Mouse (Mus musculus) E14TG2a.4 (cell line): ENCODE measurements around the gene Gm136.

Experiments used
- H3K27me3 ChIP-seq: 2 replicates; pipeline ENCODE4 v1.6.1; 2014; ENCODE audit warnings: low read length, control low read depth; ENCODE audit not compliant: insufficient read depth
- H3K36me3 ChIP-seq: 2 replicates; pipeline ENCODE4 v1.6.1; 2014; ENCODE audit warnings: low read length, control low read depth; ENCODE audit not compliant: insufficient read depth
- H3K4me1 ChIP-seq: replicated peaks from 2 replicates; pipeline ENCODE4 v1.6.1; 2014; ENCODE audit warnings: low read depth, low read length, control low read depth
- H3K4me3 ChIP-seq: replicated peaks from 2 replicates; pipeline ENCODE4 v1.5.1; 2014; ENCODE audit warnings: mild to moderate bottlenecking, low read length
- H3K9me3 ChIP-seq: 2 replicates; pipeline ENCODE4 v1.6.1; 2014; ENCODE audit warnings: low read length, control low read depth
- CTCF ChIP-seq: conservative IDR thresholded peaks from 2 replicates; pipeline ENCODE4 v1.5.1; 2014; ENCODE audit warnings: low read length
- NANOG ChIP-seq: IDR thresholded peaks from 2 replicates; pipeline ENCODE4 v1.6.1; 2014; ENCODE audit warnings: borderline replicate concordance, low read length, mixed read lengths
- POU5F1 ChIP-seq: IDR thresholded peaks from 2 replicates; pipeline ENCODE4 v1.6.1; 2014; ENCODE audit warnings: low read length, borderline replicate concordance

Gene Gm136

GRCm38 (mm10) chr4:34724306-34724705, 31.8 kb downstream of the Gm136 start:
- Histone ChIP-seq H3K36me3 (no peaks in the 10 kb centered on the region), H3K4me3 (no peak overlapping the region), H3K4me1 (peaks cover 10% of the 10 kb centered on the region), H3K27me3 (no peaks in the 10 kb centered on the region; the same call in 1 of the 2 replicates), H3K9me3 (peaks cover 11% of the 10 kb centered on the region)
- no peak for TF ChIP-seq POU5F1
- no peak for TF ChIP-seq NANOG
- TF ChIP-seq CTCF, result no peak

GRCm38 (mm10) chr4:34723186-34723585, 32.9 kb downstream of the Gm136 start:
- Histone ChIP-seq H3K36me3 (no peaks in the 10 kb centered on the region), H3K27me3 (no peaks in the 10 kb centered on the region; the same call in 1 of the 2 replicates), H3K4me1 (peaks cover 10% of the 10 kb centered on the region), H3K4me3 (no peak overlapping the region), H3K9me3 (peaks cover 20% of the 10 kb centered on the region)
- TF ChIP-seq NANOG (no peak), POU5F1 (no peak), CTCF (no peak)

DNA sequence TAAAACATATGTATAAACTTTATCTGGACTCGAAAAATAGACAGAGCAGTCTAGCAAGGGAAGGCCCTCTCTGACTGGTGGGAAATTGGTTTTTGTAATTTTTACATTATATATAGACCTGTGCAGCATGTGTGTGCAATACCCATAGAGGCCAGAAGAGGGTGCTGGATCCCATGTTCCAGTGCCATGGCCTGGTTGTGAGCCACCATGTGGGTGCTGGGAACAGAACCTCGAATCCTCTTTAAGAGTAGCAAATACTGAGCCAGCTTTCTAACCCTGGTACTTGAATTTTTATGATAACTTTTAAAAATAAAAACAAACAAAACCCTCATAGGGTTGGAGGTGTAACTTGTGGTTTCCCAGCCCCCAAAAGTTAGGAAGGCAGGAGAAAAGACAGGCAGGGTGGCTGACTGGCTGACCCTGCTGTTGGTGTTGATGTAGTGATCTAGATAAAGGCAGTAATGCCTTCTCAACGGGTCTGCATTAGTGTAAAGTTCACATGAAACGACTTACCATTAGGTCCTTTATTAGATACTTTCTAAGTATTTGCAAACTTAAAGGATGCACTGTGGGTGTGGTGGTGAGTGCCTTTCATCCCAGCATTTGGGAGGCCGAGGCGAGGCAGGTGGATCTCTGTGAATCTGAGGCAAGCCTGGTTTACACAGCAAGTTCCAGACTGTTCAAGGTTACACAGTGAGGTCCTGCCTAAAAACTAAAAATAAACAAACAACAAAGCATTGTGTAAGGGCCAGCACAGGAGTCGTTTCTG, 35.8 kb downstream of the Gm136 start:
- Histone ChIP-seq H3K4me1 (peaks cover 10% of the 10 kb centered on the region), H3K9me3 (peaks cover 29% of the 10 kb centered on the region), H3K27me3 (no peaks in the 10 kb centered on the region), H3K4me3 (no peak overlapping the region), H3K36me3 (no peaks in the 10 kb centered on the region)
- TF ChIP-seq POU5F1 (no peak), CTCF (peak; percentile 59), NANOG (peak; percentile 39; the same call in 1 of the 2 replicates)

GRCm38 (mm10) chr4:34719421-34719820, 36.6 kb downstream of the Gm136 start:
- peaks cover 10% of the 10 kb centered on the region for H3K4me1 ChIP-seq
- no peaks in the 10 kb centered on the region for H3K27me3 ChIP-seq
- H3K4me3 ChIP-seq, result no peak overlapping the region
- H3K9me3 ChIP-seq, result peaks cover 29% of the 10 kb centered on the region
- TF ChIP-seq POU5F1 (no peak), NANOG (no peak), CTCF (no peak)
- no peaks in the 10 kb centered on the region for H3K36me3 ChIP-seq

DNA sequence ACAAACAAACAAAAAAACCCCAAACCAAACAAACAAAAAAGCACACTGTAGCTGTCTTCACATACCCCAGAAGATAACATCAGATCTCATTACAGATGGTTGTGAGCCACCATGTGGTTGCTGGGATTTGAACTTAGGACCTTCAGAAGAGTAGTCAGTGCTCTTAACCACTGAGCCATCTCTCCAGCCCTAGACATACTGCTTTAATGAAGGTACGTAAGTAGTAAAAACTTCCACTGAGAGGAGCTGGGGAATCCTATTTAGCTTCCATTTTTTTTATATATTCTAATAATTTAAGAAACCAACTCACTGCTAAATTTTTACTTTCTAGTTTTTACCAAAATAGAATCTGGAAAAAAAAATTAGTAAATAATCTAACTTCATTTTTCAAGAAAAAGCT, 41.0 kb downstream of the Gm136 start:
- Histone ChIP-seq H3K4me1 (no peaks in the 10 kb centered on the region), H3K36me3 (no peaks in the 10 kb centered on the region), H3K27me3 (no peaks in the 10 kb centered on the region), H3K4me3 (no peak overlapping the region), H3K9me3 (peaks cover 30% of the 10 kb centered on the region)
- TF ChIP-seq NANOG, result no peak
- no peak for TF ChIP-seq CTCF

GRCm38 (mm10) chr4:34708127-34708526, 47.9 kb downstream of the Gm136 start:
- TF ChIP-seq POU5F1 (no peak), CTCF (no peak), NANOG (no peak)
- H3K4me1 ChIP-seq, result no peaks in the 10 kb centered on the region
- no peaks in the 10 kb centered on the region for H3K36me3 ChIP-seq
- no peaks in the 10 kb centered on the region; the same call in 1 of the 2 replicates for H3K27me3 ChIP-seq
- no peak overlapping the region for H3K4me3 ChIP-seq
- peaks cover 5% of the 10 kb centered on the region; the same call in 1 of the 2 replicates for H3K9me3 ChIP-seq

DNA sequence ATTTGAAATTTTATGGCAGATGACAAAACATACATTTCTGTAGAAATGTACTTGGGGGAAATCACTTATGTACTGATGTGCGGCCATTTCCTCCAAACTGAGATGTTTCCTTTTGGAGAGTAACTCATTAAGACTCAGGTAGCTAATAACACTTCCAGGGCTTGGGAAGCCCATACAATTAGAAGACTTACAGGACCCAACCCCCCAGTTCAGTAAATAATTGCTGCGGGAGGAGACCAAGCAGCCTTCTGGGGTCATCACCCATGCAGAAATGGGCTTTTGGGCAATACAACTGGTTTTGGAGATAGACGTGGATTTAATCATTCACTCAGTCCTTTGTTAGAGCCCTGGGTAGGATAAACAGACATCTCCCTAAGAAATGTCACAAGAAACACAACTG, 48.8 kb downstream of the Gm136 start:
- no peak for TF ChIP-seq POU5F1
- no peak for TF ChIP-seq CTCF
- no peak for TF ChIP-seq NANOG
- H3K36me3 ChIP-seq, result no peaks in the 10 kb centered on the region
- no peaks in the 10 kb centered on the region; the same call in 1 of the 2 replicates for H3K27me3 ChIP-seq
- H3K4me1 ChIP-seq, result no peaks in the 10 kb centered on the region
- H3K4me3 ChIP-seq, result no peak overlapping the region
- H3K9me3 ChIP-seq, result peaks cover 5% of the 10 kb centered on the region; the same call in 1 of the 2 replicates

DNA sequence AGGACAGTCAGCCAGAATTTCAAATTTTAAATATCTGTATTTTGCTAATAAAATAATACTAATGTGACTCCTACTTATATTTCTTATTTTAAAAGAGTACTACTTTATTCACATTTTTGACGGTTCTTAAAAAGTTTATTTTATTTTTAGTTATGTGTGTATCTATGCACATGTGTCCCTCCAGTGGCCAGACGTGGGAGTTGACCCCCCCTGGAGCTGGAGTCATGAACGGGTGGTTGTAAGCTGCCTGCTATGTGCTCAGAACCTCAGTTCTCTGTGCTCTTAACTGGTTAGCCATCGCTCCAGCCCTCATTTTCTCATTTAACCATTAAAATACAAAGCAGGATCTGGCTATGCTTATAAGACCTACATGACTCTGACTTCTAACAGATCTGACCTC, 53.0 kb downstream of the Gm136 start:
- Histone ChIP-seq H3K36me3 (no peaks in the 10 kb centered on the region), H3K4me3 (no peak overlapping the region), H3K4me1 (no peaks in the 10 kb centered on the region), H3K9me3 (no peaks in the 10 kb centered on the region), H3K27me3 (no peaks in the 10 kb centered on the region; the same call in 1 of the 2 replicates)
- TF ChIP-seq CTCF (no peak), NANOG (no peak)
